Mouse (Mus musculus) intestine, postnatal 0 days (tissue): Measurements from ENCODE around the gene Tomm20l. TPM values are rescaled to one million over a fixed set of nuclear protein-coding genes. Genes with fewer than 3 reads are reported as not detected.
"Not testable (repeated sequence)": the region's sequence is repeated elsewhere in the genome, so short reads cannot be mapped to it uniquely, and the experiment has no call there.

Source experiments
- ATAC-seq: fragments of 200-750 bp; cut with Nextera tagmentation; 2 replicates; pipeline ENCODE4 v1.8.0; 2017; ENCODE audit warnings: mild to moderate bottlenecking, moderate TSS enrichment, moderate library complexity
- H3K27ac ChIP-seq: fragments of 300-500 bp; sonication (generic); 2 replicates; pipeline ENCODE4 v1.5.1; 2014; ENCODE audit warnings: mild to moderate bottlenecking, low read depth, low read length, moderate library complexity
- H3K27me3 ChIP-seq: fragments of 300-500 bp; sonication (generic); replicated peaks from 2 replicates; pipeline ENCODE4 v1.6.1; 2014; ENCODE audit warnings: low read length, mixed read lengths; ENCODE audit not compliant: control insufficient read depth, insufficient read depth
- H3K36me3 ChIP-seq: fragments of 300-500 bp; sonication (generic); 2 replicates; pipeline ENCODE4 v1.6.1; 2014; ENCODE audit warnings: mild to moderate bottlenecking, moderate library complexity; ENCODE audit not compliant: control insufficient read depth, insufficient read depth
- H3K4me1 ChIP-seq: fragments of 300-500 bp; sonication (generic); replicated peaks from 2 replicates; pipeline ENCODE4 v1.6.1; 2014; ENCODE audit warnings: antibody characterized with exemption, low read length, mixed read lengths; ENCODE audit not compliant: control insufficient read depth, insufficient read depth
- H3K4me2 ChIP-seq: fragments of 300-500 bp; sonication (generic); replicated peaks from 2 replicates; pipeline ENCODE4 v1.6.1; 2014; ENCODE audit warnings: low read depth, mild to moderate bottlenecking, moderate library complexity
- H3K4me3 ChIP-seq: fragments of 300-500 bp; sonication (generic); 2 replicates; pipeline ENCODE4 v1.5.1; 2014; ENCODE audit warnings: low read depth, low read length
- H3K9ac ChIP-seq: fragments of 300-500 bp; sonication (generic); 2 replicates; pipeline ENCODE4 v1.6.1; 2014; ENCODE audit warnings: mild to moderate bottlenecking, low read depth, low read length
- H3K9me3 ChIP-seq: fragments of 300-500 bp; sonication (generic); 2 replicates; pipeline ENCODE4 v1.6.1; 2016; ENCODE audit warnings: mixed run types; ENCODE audit not compliant: control insufficient read depth
- CTCF ChIP-seq: sonication (generic); IDR thresholded peaks from 2 replicates; pipeline ENCODE4 v1.5.1; 2016; ENCODE audit warnings: low read depth, mild to moderate bottlenecking, control low read depth, antibody characterized with exemption, moderate library complexity
- WGBS: fragments of 180-500 bp; shearing (Covaris S2); extraction: QIAGEN DNeasy Blood & Tissue Kit; methylation state at CpG from one replicate; pipeline ENCODE4 v1.1.7; 2014; 5-methylcytosine and 5-hydroxymethylcytosine counted together
- polyA plus RNA-seq: library from polyadenylated mRNA; unstranded; fragments of >200 nt; fragmentation: Nextera tagmentation; extraction: Ambion mirVana; gene quantifications from 2 replicates; pipeline ENCODE4 v1.2.1, GENCODE M21; 2015

Gene Tomm20l
- not detected in 2 replicates for polyA plus RNA-seq

GRCm38 (mm10) chr12:71111331-71111730, at the start of gene Tomm20l:
Gene Tomm20l, plus strand, starts transcription at chr12:71111428.
- Histone ChIP-seq H3K4me1 (no peaks in the 10 kb centered on the region), H3K4me2 (peak within 1 kb of the TSS; percentile 66), H3K9ac (no peak within 1 kb of the TSS), H3K27ac (no peak within 1 kb of the TSS), H3K4me3 (peak within 1 kb of the TSS; percentile 18), H3K36me3 (no peaks in the 10 kb centered on the region), H3K9me3 (no peaks in the 10 kb centered on the region), H3K27me3 (no peaks in the 10 kb centered on the region)
- WGBS, result 6% methylated on average over 28 of the region's 33 CpGs
- ATAC-seq, result peak; percentile 61; the same call in 1 of the 2 replicates
- peak; percentile 61 for TF ChIP-seq CTCF

- Histone ChIP-seq H3K9ac (no peak overlapping the region), H3K27ac (no peak overlapping the region), H3K4me2 (no peak overlapping the region), H3K36me3 (peaks cover 82% of the 10 kb centered on the region), H3K9me3 (no peaks in the 10 kb centered on the region), H3K4me3 (no peak overlapping the region), H3K27me3 (no peaks in the 10 kb centered on the region), H3K4me1 (no peaks in the 10 kb centered on the region)
- WGBS, result 91% methylated on average over 17 of the region's 17 CpGs
- ATAC-seq, result no peak
- no peak for TF ChIP-seq CTCF
These were observed 41.4 kb upstream of the Tomm20l start for GRCm38 (mm10) chr12:71069846-71070245.

- Histone ChIP-seq H3K27ac (no peak overlapping the region), H3K4me3 (no peak overlapping the region), H3K27me3 (no peaks in the 10 kb centered on the region), H3K9ac (no peak overlapping the region), H3K4me2 (no peak overlapping the region), H3K4me1 (no peaks in the 10 kb centered on the region), H3K9me3 (no peaks in the 10 kb centered on the region), H3K36me3 (peaks cover 86% of the 10 kb centered on the region)
- WGBS, result 90% methylated on average over 4 of the region's 4 CpGs
- TF ChIP-seq CTCF, result no peak
- no peak for ATAC-seq
These were observed 39.2 kb upstream of the Tomm20l start for GRCm38 (mm10) chr12:71072048-71072447.

GRCm38 (mm10) chr12:71073113-71073730, 38.0 kb upstream of the Tomm20l start:
- Histone ChIP-seq H3K27me3 (no peaks in the 10 kb centered on the region), H3K36me3 (peaks cover 74% of the 10 kb centered on the region), H3K9ac (no peak overlapping the region), H3K4me3 (no peak overlapping the region), H3K27ac (no peak overlapping the region), H3K4me2 (no peak overlapping the region), H3K9me3 (no peaks in the 10 kb centered on the region), H3K4me1 (no peaks in the 10 kb centered on the region)
- peak; percentile 58 for TF ChIP-seq CTCF
- ATAC-seq, result no peak
- WGBS, result 61% methylated on average over 12 of the region's 12 CpGs

- TF ChIP-seq CTCF, result no peak
- Histone ChIP-seq H3K27me3 (no peaks in the 10 kb centered on the region), H3K9ac (no peak overlapping the region)
These were observed 24.9 kb upstream of the Tomm20l start for GRCm38 (mm10) chr12:71086331-71086730.

GRCm38 (mm10) chr12:71104275-71104674, 7.0 kb upstream of the Tomm20l start:
- H3K27ac ChIP-seq, H3K36me3 ChIP-seq, H3K9ac ChIP-seq, H3K4me3 ChIP-seq, ATAC-seq, H3K9me3 ChIP-seq, H3K4me2 ChIP-seq, H3K4me1 ChIP-seq, H3K27me3 ChIP-seq: not testable (repeated sequence)
- WGBS, result 67% methylated on average over 4 of the region's 4 CpGs

More at GRCm38 (mm10) chr12:71086331-71086730, 24.9 kb upstream of the Tomm20l start:
- ATAC-seq, result no peak
- 90% methylated on average over 8 of the region's 8 CpGs for WGBS
- Histone ChIP-seq H3K9me3 (no peaks in the 10 kb centered on the region), H3K27ac (0 out of 2 replicates have a peak overlapping the region, but pooled peaks have one; percentile 15), H3K4me1 (no peaks in the 10 kb centered on the region), H3K36me3 (peaks cover 22% of the 10 kb centered on the region), H3K4me2 (no peak overlapping the region), H3K4me3 (no peak overlapping the region)
